ENCODE assay signal across 8 mouse cellular contexts in the genomic region with DNA sequence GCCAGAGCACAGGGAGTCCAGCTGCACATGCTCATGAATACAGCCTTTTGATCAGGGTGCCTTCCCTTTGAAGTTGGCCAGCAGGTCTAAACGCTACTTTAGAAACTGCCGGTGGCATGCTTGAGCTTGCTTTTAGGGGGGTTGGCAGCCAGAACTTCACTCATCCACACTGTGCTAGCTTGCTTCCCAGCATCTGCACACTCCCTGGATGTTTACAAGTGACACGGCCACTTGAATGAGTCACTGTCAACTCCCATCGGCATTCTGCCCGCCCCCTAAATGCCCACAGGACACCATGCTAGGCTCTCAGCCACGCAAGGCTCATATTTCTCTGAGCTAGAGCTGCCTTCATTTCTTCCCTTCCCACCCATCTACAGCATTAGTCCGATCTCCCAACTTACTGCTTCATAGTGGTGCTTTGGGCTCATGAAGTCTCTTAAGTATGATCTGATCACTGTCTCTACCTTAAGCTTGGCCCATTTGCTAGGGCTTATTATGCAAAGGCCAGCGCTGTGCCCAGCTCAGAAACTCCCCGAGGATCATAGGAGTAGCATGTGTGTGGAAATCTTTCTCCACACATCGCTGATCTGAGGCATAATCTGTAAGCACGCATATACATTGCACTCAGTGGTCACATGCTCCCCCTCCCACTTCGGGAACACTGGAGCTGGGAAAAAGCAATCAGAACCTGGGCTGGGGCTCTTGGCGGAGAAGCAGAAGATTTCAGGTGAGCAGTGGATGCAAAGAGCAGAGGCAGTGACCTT.
A peak's percentile ranks its signal among the peaks of the same experiment; 100 is the strongest.
DNase-seq lines count a peak whose midpoint lies in the region; ATAC-seq and TF ChIP-seq lines count a peak whose summit lies in the region.

No protein-coding gene starts in this region.

- no peak for TF ChIP-seq POLR2A in myocyte (IDR thresholded peaks at IDR 0.05; ENCODE audit: insufficient read length, low read depth)

- peaks cover 9% of the 10 kb centered on the region; the same call in 1 of the 2 replicates for H3K4me1 ChIP-seq in heart, embryonic 10.5 days
- H3K4me1 ChIP-seq in forebrain, embryonic 11.5 days (replicated peaks; ENCODE audit: control insufficient read depth, insufficient read depth, low read length): peaks cover 6% of the 10 kb centered on the region
- H3K4me1 ChIP-seq in hindbrain, embryonic 15.5 days (replicated peaks): peaks cover 12% of the 10 kb centered on the region

- no peak for DNase-seq in heart, embryonic 10.5 days (ENCODE audit: low spot score)
- no peak for DNase-seq in heart, adult 8-10 months (ENCODE audit: low spot score)
- DNase-seq in MN1 (ENCODE audit: low spot score): peak; percentile 6
- no peak for DNase-seq in forebrain, embryonic 11.5 days (ENCODE audit: low spot score)
- no peak for DNase-seq in ovary, postnatal 14 days (ENCODE audit: low spot score)
- DNase-seq in left cerebral cortex, postnatal 36 days (ENCODE audit: low spot score in 2 of 2): no peak

- no peaks in the 10 kb centered on the region for H3K79me2 ChIP-seq in myocyte (ENCODE audit: control insufficient read depth, insufficient read depth)

- ATAC-seq in forebrain, embryonic 11.5 days (replicated peaks; ENCODE audit: low FRiP score): 0 out of 2 replicates have a peak, but pooled peaks have one; percentile 12
- peak; percentile 73 for ATAC-seq in hindbrain, embryonic 15.5 days (ENCODE audit: low FRiP score, low read depth)

- no peak overlapping the region for H3ac ChIP-seq in myocyte (ENCODE audit: control insufficient read depth, insufficient read length)

- H3K4me3 ChIP-seq in heart, embryonic 10.5 days: peak overlapping the region; percentile 27
- H3K4me3 ChIP-seq in forebrain, embryonic 11.5 days (ENCODE audit: low read depth, low read length): no peak overlapping the region
- H3K4me3 ChIP-seq in hindbrain, embryonic 15.5 days: peak overlapping the region; percentile 24
- no peak overlapping the region for H3K4me3 ChIP-seq in myocyte

- no peaks in the 10 kb centered on the region for H3K36me3 ChIP-seq in heart, embryonic 10.5 days
- no peaks in the 10 kb centered on the region for H3K36me3 ChIP-seq in forebrain, embryonic 11.5 days (ENCODE audit: control insufficient read depth, insufficient read depth, low read length)
- H3K36me3 ChIP-seq in hindbrain, embryonic 15.5 days: no peaks in the 10 kb centered on the region
- H3K36me3 ChIP-seq in myocyte (ENCODE audit: control insufficient read depth, insufficient read depth): no peaks in the 10 kb centered on the region

- no peaks in the 10 kb centered on the region for H3K27me3 ChIP-seq in heart, embryonic 10.5 days (ENCODE audit: insufficient read depth, poor library complexity, severe bottlenecking)
- H3K27me3 ChIP-seq in forebrain, embryonic 11.5 days (ENCODE audit: control insufficient read depth, insufficient read depth, low read length): no peaks in the 10 kb centered on the region
- no peaks in the 10 kb centered on the region for H3K27me3 ChIP-seq in hindbrain, embryonic 15.5 days
- H3K27me3 ChIP-seq in myocyte (ENCODE audit: control insufficient read depth, insufficient read depth, insufficient read length): no peaks in the 10 kb centered on the region

- 0 out of 2 replicates have a peak overlapping the region, but pooled peaks have one; percentile 12 for H3K9ac ChIP-seq in forebrain, embryonic 11.5 days (ENCODE audit: low read length)
- no peak overlapping the region for H3K9ac ChIP-seq in hindbrain, embryonic 15.5 days

- 52% methylated on average over 13 of the region's 13 CpGs for WGBS in heart, embryonic 10.5 days
- 28% methylated on average over 13 of the region's 13 CpGs for WGBS in forebrain, embryonic 11.5 days
- 29% methylated on average over 13 of the region's 13 CpGs for WGBS in hindbrain, embryonic 15.5 days

- H3K27ac ChIP-seq in heart, embryonic 10.5 days: no peak overlapping the region
- no peak overlapping the region for H3K27ac ChIP-seq in forebrain, embryonic 11.5 days (ENCODE audit: low read depth, low read length)
- peak overlapping the region; percentile 66 for H3K27ac ChIP-seq in hindbrain, embryonic 15.5 days (replicated peaks)

- H3K9me3 ChIP-seq in heart, embryonic 10.5 days: no peaks in the 10 kb centered on the region
- H3K9me3 ChIP-seq in forebrain, embryonic 11.5 days (ENCODE audit: control insufficient read depth, low read length): no peaks in the 10 kb centered on the region
- H3K9me3 ChIP-seq in hindbrain, embryonic 15.5 days: no peaks in the 10 kb centered on the region

- intact Hi-C loops in left cerebral cortex, postnatal 36 days (cut with DNase I): loop anchor here (2.0 to 5.0 kb wide), 3 partner anchors 96 to 623 kb away; a partner anchor contains a TSS

- peak overlapping the region; percentile 40 for H3K4me2 ChIP-seq in forebrain, embryonic 11.5 days (ENCODE audit: low read depth, low read length, severe bottlenecking)
- peak overlapping the region; percentile 55 for H3K4me2 ChIP-seq in hindbrain, embryonic 15.5 days
- peak overlapping the region; percentile 78 for H3K4me2 ChIP-seq in myocyte (ENCODE audit: low read depth)

TF ChIP-seq in myocyte, 11 proteins besides CTCF, POLR2A, EP300 and RAD21:
- TF ChIP-seq MYOG (IDR thresholded peaks at IDR 0.05; ENCODE audit: control insufficient read depth in 1 of 3, insufficient read depth in 1 of 3, insufficient read length in 2 of 3, low read depth in 2 of 3) (no peak), MYOD1 (IDR thresholded peaks at IDR 0.05; ENCODE audit: control insufficient read depth in 1 of 3, insufficient read length in 2 of 3, low read depth in 2 of 3) (no peak), TCF3 (IDR thresholded peaks at IDR 0.05; ENCODE audit: insufficient read length, low read depth) (no peak), E2F4 (IDR thresholded peaks at IDR 0.05; ENCODE audit: insufficient read depth) (no peak), REST (IDR thresholded peaks at IDR 0.05; ENCODE audit: insufficient read depth, insufficient read length) (no peak), MAX (IDR thresholded peaks at IDR 0.05; ENCODE audit: low read depth) (no peak), TCF12 (IDR thresholded peaks at IDR 0.05; ENCODE audit: insufficient read depth, poor library complexity, severe bottlenecking) (no peak), CEBPB (IDR thresholded peaks at IDR 0.05; ENCODE audit: insufficient read depth, poor library complexity, severe bottlenecking) (no peak), USF1 (IDR thresholded peaks at IDR 0.05; ENCODE audit: low read depth) (no peak)

Comparison
In these comparisons a context has a peak if more than half of its experiments do, and no peak if none do; other contexts are left out.
1. H3K4me3 ChIP-seq: peak in heart, embryonic 10.5 days (single experiment) and hindbrain, embryonic 15.5 days (single experiment); none in forebrain, embryonic 11.5 days (single experiment) and myocyte (single experiment).
2. Peak in every context shown above with its lines, with median percentiles within 50 percentile points of each other: H3K4me2 ChIP-seq.